Mouse (Mus musculus) layer of hippocampus, postnatal 36 days (tissue): Measurements from ENCODE around the gene Mroh2a. TPM values are rescaled to one million over a fixed set of nuclear protein-coding genes. Genes with fewer than 3 reads are reported as not detected.

Experiments
- total RNA-seq, 2 experiments: library from RNA; stranded (reverse); gene quantifications; 2 replicates each; pipeline ENCODE4 v1.2.3; 2021

The Mroh2a gene
- total RNA-seq, 2 experiments from 2014 or later, result 0.05 TPM; not detected in 1

Other genes starting within 250 kb of the Mroh2a start
- gene Usp40, start 218.4 kb upstream of the Mroh2a start, total RNA-seq, result 10 to 100 TPM; 21.4 to 25.6 TPM
- not detected for gene Ugt1a10, start 171.6 kb upstream of the Mroh2a start, total RNA-seq
- not detected for gene Ugt1a9, start 156.2 kb upstream of the Mroh2a start, total RNA-seq
- not detected for gene Ugt1a8, start 139.2 kb upstream of the Mroh2a start, total RNA-seq
- 1 to 10 TPM in 1 of 2 experiments, under 1 TPM in 1; 0.51 to 1.3 TPM for gene Ugt1a7c, start 131.9 kb upstream of the Mroh2a start, total RNA-seq
- gene Ugt1a6b, start 123.7 kb upstream of the Mroh2a start, total RNA-seq, result not detected
- gene Ugt1a6a, start 92.2 kb upstream of the Mroh2a start, total RNA-seq, result under 1 TPM; 0.52 to 0.86 TPM
- gene Ugt1a5, start 61.0 kb upstream of the Mroh2a start, total RNA-seq, result not detected
- not detected for gene Ugt1a2, start 26.4 kb upstream of the Mroh2a start, total RNA-seq
- gene Dnajb3, start 21.2 kb upstream of the Mroh2a start, total RNA-seq, result 1 to 10 TPM; 2.2 to 3.0 TPM
- gene Ugt1a1, start 15.0 kb upstream of the Mroh2a start, total RNA-seq, result not detected
- gene Hjurp, start 50.6 kb downstream of the Mroh2a start, total RNA-seq, result 10 to 100 TPM; 30.7 to 36.6 TPM
- under 1 TPM in 1 of 2 experiments, not detected in 1; 0.15 TPM for gene Trpm8, start 50.7 kb downstream of the Mroh2a start, total RNA-seq
- not detected for gene Spp2, start 180.0 kb downstream of the Mroh2a start, total RNA-seq